Mouse (Mus musculus) ovary, postnatal 14 days (tissue): ENCODE measurements around the gene Sucla2.

Source experiments
- DNase-seq: peaks from one replicate; pipeline ENCODE4 v3.0.0; 2022; ENCODE audit warnings: low spot score

Sucla2 gene

GRCm38 (mm10) chr14:73524766-73525448, at the start of gene Sucla2:
TSS of gene Sucla2 (plus strand) at chr14:73525319.
- DNase-seq: peak; percentile 93

GRCm38 (mm10) chr14:73475506-73475905, 49.6 kb upstream of the Sucla2 start:
- no peak for DNase-seq

- DNase-seq: no peak
Observed at GRCm38 (mm10) chr14:73476361-73476934, 48.7 kb upstream of the Sucla2 start.

GRCm38 (mm10) chr14:73477077-73477476, 48.0 kb upstream of the Sucla2 start:
- DNase-seq: no peak

GRCm38 (mm10) chr14:73478321-73478720, 46.8 kb upstream of the Sucla2 start:
- DNase-seq: no peak

- no peak for DNase-seq
Observed at GRCm38 (mm10) chr14:73479771-73480170, 45.3 kb upstream of the Sucla2 start.

- no peak for DNase-seq
Observed at GRCm38 (mm10) chr14:73483516-73484229, 41.4 kb upstream of the Sucla2 start.

- no peak for DNase-seq
Observed at GRCm38 (mm10) chr14:73484366-73485110, 40.6 kb upstream of the Sucla2 start.

GRCm38 (mm10) chr14:73486641-73487040, 38.5 kb upstream of the Sucla2 start:
- no peak for DNase-seq

GRCm38 (mm10) chr14:73493356-73493755, 31.8 kb upstream of the Sucla2 start:
- no peak for DNase-seq

GRCm38 (mm10) chr14:73494122-73494521, 31.0 kb upstream of the Sucla2 start:
- DNase-seq: no peak

GRCm38 (mm10) chr14:73495753-73496152, 29.4 kb upstream of the Sucla2 start:
- no peak for DNase-seq

GRCm38 (mm10) chr14:73501283-73501682, 23.8 kb upstream of the Sucla2 start:
- no peak for DNase-seq

- DNase-seq: no peak
Observed at GRCm38 (mm10) chr14:73501721-73502120, 23.4 kb upstream of the Sucla2 start.

GRCm38 (mm10) chr14:73502591-73503184, 22.4 kb upstream of the Sucla2 start:
- peak; percentile 38 for DNase-seq

GRCm38 (mm10) chr14:73503237-73503933, 21.7 kb upstream of the Sucla2 start:
- no peak for DNase-seq

- DNase-seq: no peak
Observed at GRCm38 (mm10) chr14:73506283-73506682, 18.8 kb upstream of the Sucla2 start.

GRCm38 (mm10) chr14:73507200-73507599, 17.9 kb upstream of the Sucla2 start:
- DNase-seq: no peak

- no peak for DNase-seq
Observed at GRCm38 (mm10) chr14:73507702-73508376, 17.3 kb upstream of the Sucla2 start.

- no peak for DNase-seq
Observed at GRCm38 (mm10) chr14:73508630-73509395, 16.3 kb upstream of the Sucla2 start.
